Mouse (Mus musculus): ENCODE measurements around the gene Prkag1.

- no peak for TF ChIP-seq POLR2A (IDR thresholded peaks at IDR 0.05; ENCODE audit: control insufficient read depth, low read depth, low read length)
- no peak for TF ChIP-seq CTCF (IDR thresholded peaks at IDR 0.05; ENCODE audit: control insufficient read depth, insufficient read depth, insufficient replicate concordance, low read depth, low read length)
Observed at GRCm38 (mm10) chr15:98789661-98790535, 41.4 kb downstream of the Prkag1 start, which contains the start of gene Wnt1.

Measured in testis, adult 2 months (tissue).